Comparison of ENCODE assay signal across 9 mouse cellular contexts in genomic region chr6:38871051-38871450, GRCm38 (mm10). TPM values are rescaled to one million over a fixed set of nuclear protein-coding genes. Genes with fewer than 3 reads are reported as not detected.
DNase-seq lines count a peak whose midpoint lies in the region; ATAC-seq and TF ChIP-seq lines count a peak whose summit lies in the region.
"Had no signal": no experiment of that assay in that cellular context is flagged by ENCODE, and none has a peak within 500 bp of the region (broad histone marks: within the 10 kb centered on the region; RNA-seq: fewer than 3 reads in every experiment).

No protein-coding gene starts in this region.

- H3K9ac ChIP-seq in liver, embryonic 15.5 days = no peak overlapping the region
- H3K9ac ChIP-seq: heart, embryonic 13.5 days had no signal

- TF ChIP-seq CTCF in bone marrow macrophage, adult 2 months (IDR thresholded peaks at IDR 0.05; ENCODE audit: low read depth, low read length) = no peak

- peak; percentile 23 to 31 for DNase-seq in heart, adult 9 months (ENCODE audit: low spot score in 2 of 2)
- DNase-seq in heart, postnatal 14 days = no peak
- peak; percentile 26 to 51 for DNase-seq in monocyte, adult 2 months (ENCODE audit: low read depth in 1 of 2, low spot score in 2 of 2)
- no peak for DNase-seq in right cerebral cortex, postnatal 4 days
- DNase-seq in cerebellum, postnatal 10 days = no peak
- DNase-seq in limb, embryonic 10.5 days (ENCODE audit: low spot score) = no peak

- intact Hi-C loops in heart, postnatal 14 days (cut with DNase I) = loop anchor here (5.0 kb wide), 2 partner anchors 41 to 114 kb away; no protein-coding TSS in a partner anchor

- 0 out of 2 replicates have a peak overlapping the region, but pooled peaks have one; percentile 83 for H3K4me2 ChIP-seq in liver, embryonic 15.5 days

- peaks cover 47% of the 10 kb centered on the region for H3K4me1 ChIP-seq in bone marrow macrophage, adult 2 months (ENCODE audit: control insufficient read depth, insufficient read depth, low read length)
- peaks cover 68% of the 10 kb centered on the region for H3K4me1 ChIP-seq in liver, embryonic 15.5 days (replicated peaks)
- peaks cover 56% of the 10 kb centered on the region for H3K4me1 ChIP-seq in limb, embryonic 10.5 days

- H3K9me3 ChIP-seq in liver, embryonic 15.5 days (replicated peaks) = no peaks in the 10 kb centered on the region
- H3K9me3 ChIP-seq in limb, embryonic 10.5 days (replicated peaks) = no peaks in the 10 kb centered on the region
- H3K9me3 ChIP-seq: heart, embryonic 13.5 days had no signal

- no peak for ATAC-seq in liver, embryonic 15.5 days (ENCODE audit: insufficient read depth)

- no peak for TF ChIP-seq POLR2A in bone marrow macrophage, adult 2 months (IDR thresholded peaks at IDR 0.05; ENCODE audit: borderline replicate concordance, low read depth, low read length)

- no peak overlapping the region for H3K4me3 ChIP-seq in bone marrow macrophage, adult 2 months (ENCODE audit: insufficient read depth, low read length)
- no peak overlapping the region for H3K4me3 ChIP-seq in liver, embryonic 15.5 days (replicated peaks)
- no peak overlapping the region for H3K4me3 ChIP-seq in limb, embryonic 10.5 days
- H3K4me3 ChIP-seq: heart, embryonic 13.5 days had no signal

- H3K36me3 ChIP-seq in liver, embryonic 15.5 days (replicated peaks) = peaks cover 40% of the 10 kb centered on the region
- H3K36me3 ChIP-seq in limb, embryonic 10.5 days = peaks cover 13% of the 10 kb centered on the region

- 41% methylated on average over 7 of the region's 7 CpGs for WGBS in liver, embryonic 15.5 days (ENCODE audit: insufficient replicate concordance)
- WGBS in limb, embryonic 10.5 days = 48% methylated on average over 7 of the region's 7 CpGs

- H3K27ac ChIP-seq in bone marrow macrophage, adult 2 months (ENCODE audit: insufficient read depth, low read depth, low read length) = peak overlapping the region; percentile 86
- H3K27ac ChIP-seq in liver, embryonic 15.5 days (replicated peaks) = peak overlapping the region; percentile 63
- no peak overlapping the region for H3K27ac ChIP-seq in limb, embryonic 10.5 days
- H3K27ac ChIP-seq: heart, embryonic 13.5 days had no signal

- no peaks in the 10 kb centered on the region for H3K27me3 ChIP-seq in liver, embryonic 15.5 days
- H3K27me3 ChIP-seq in limb, embryonic 10.5 days (ENCODE audit: low read depth, poor library complexity, severe bottlenecking) = no peaks in the 10 kb centered on the region
- H3K27me3 ChIP-seq: heart, embryonic 13.5 days had no signal

RNA-seq across cellular contexts. Expression of gene Tbxas1, which starts 4.2 kb away (rescaled TPM):
- total RNA-seq in heart, postnatal 14 days (2021) = 1 to 10 TPM; 2.0 to 3.1 TPM
- polyA plus RNA-seq in bone marrow macrophage, adult 2 months (2012; ENCODE audit: insufficient read depth, insufficient read length, missing spikeins) = 101 and 115 TPM in 2 replicates
- 9.0 and 10.4 TPM in 2 replicates for polyA plus RNA-seq in liver, embryonic 15.5 days (2015; fragmentation: Nextera tagmentation; extraction: Ambion mirVana)
- polyA plus RNA-seq in limb, embryonic 10.5 days (2016; fragmentation: Nextera tagmentation; extraction: Ambion mirVana) = 1.1 TPM in 2 replicates

RNA-seq across cellular contexts. Expression of gene Hipk2, which starts 4.9 kb away (rescaled TPM):
- total RNA-seq in heart, postnatal 14 days (2021) = 10 to 100 TPM; 88.5 to 88.9 TPM
- 18.7 and 20.9 TPM in 2 replicates for polyA plus RNA-seq in bone marrow macrophage, adult 2 months (2012; ENCODE audit: insufficient read depth, insufficient read length, missing spikeins)
- polyA plus RNA-seq in liver, embryonic 15.5 days (2015; fragmentation: Nextera tagmentation; extraction: Ambion mirVana) = 18.0 and 23.4 TPM in 2 replicates
- 20.6 and 21.8 TPM in 2 replicates for polyA plus RNA-seq in limb, embryonic 10.5 days (2016; fragmentation: Nextera tagmentation; extraction: Ambion mirVana)

Comparison
In these comparisons a context has a peak if more than half of its experiments do, and no peak if none do; other contexts are left out.
1. DNase-seq: peak in heart, adult 9 months (2 of 2) and monocyte, adult 2 months (2 of 2); none in heart, postnatal 14 days (0 of 2), right cerebral cortex, postnatal 4 days (single experiment), cerebellum, postnatal 10 days (0 of 2) and limb, embryonic 10.5 days (single experiment).